Mouse (Mus musculus) MEL (cell line): ENCODE results near the gene Plpp4.

Experiments
- CHD2 ChIP-seq: IDR thresholded peaks from 2 replicates; pipeline ENCODE4 v1.6.1; 2011; ENCODE audit warnings: low read length, improper control_type of control experiment
- CTCF ChIP-seq, 3 experiments: IDR thresholded peaks in 2 of 3; conservative IDR thresholded peaks in 1 of 3; 2 replicates each; pipeline ENCODE4 v1.5.1; 2011 to 2012; ENCODE audit warnings: low read length in 3 of 3, low read depth in 2 of 3, mild to moderate bottlenecking in 2 of 3, improper control_type of control experiment in 1 of 3, inconsistent platforms in 1 of 3, mixed read lengths in 1 of 3, moderate library complexity in 1 of 3; ENCODE audit not compliant: control insufficient read depth in 1 of 3, insufficient read depth in 1 of 3, poor library complexity in 1 of 3, severe bottlenecking in 1 of 3
- ELF1 ChIP-seq: IDR thresholded peaks from 2 replicates; pipeline ENCODE4 v1.6.1; 2014; ENCODE audit warnings: low read depth, mild to moderate bottlenecking, inconsistent platforms, low read length, improper control_type of control experiment, moderate library complexity
- GABPA ChIP-seq: IDR thresholded peaks from 2 replicates; pipeline ENCODE4 v1.6.1; 2012; ENCODE audit warnings: low read depth, mild to moderate bottlenecking, inconsistent platforms, low read length, improper control_type of control experiment, moderate library complexity
- HCFC1 ChIP-seq: IDR thresholded peaks from 2 replicates; pipeline ENCODE4 v1.6.1; 2012; ENCODE audit warnings: low read depth, mild to moderate bottlenecking, inconsistent platforms, low read length, improper control_type of control experiment, moderate library complexity
- MAFK ChIP-seq: IDR thresholded peaks from 2 replicates; pipeline ENCODE4 v1.6.1; 2011; ENCODE audit warnings: low read depth, mild to moderate bottlenecking, low read length, improper control_type of control experiment, borderline replicate concordance
- MEF2A ChIP-seq: IDR thresholded peaks from 2 replicates; pipeline ENCODE4 v1.6.1; 2014; ENCODE audit warnings: low read depth, mild to moderate bottlenecking, inconsistent platforms, low read length, improper control_type of control experiment; ENCODE audit not compliant: poor library complexity, insufficient replicate concordance, severe bottlenecking; ENCODE audit errors: extremely low read depth
- MXI1 ChIP-seq: IDR thresholded peaks from 2 replicates; pipeline ENCODE4 v1.6.1; 2011; ENCODE audit warnings: mild to moderate bottlenecking, low read depth, low read length, improper control_type of control experiment
- NELFE ChIP-seq: IDR thresholded peaks from 2 replicates; pipeline ENCODE4 v1.6.1; 2011; ENCODE audit warnings: low read depth, low read length, improper control_type of control experiment
- POLR2A ChIP-seq, 2 experiments: IDR thresholded peaks; 2 replicates each; pipeline ENCODE4 v1.6.1; 2011 to 2012; ENCODE audit warnings: low read length in 2 of 2, mild to moderate bottlenecking in 2 of 2, control low read depth in 1 of 2, improper control_type of control experiment in 1 of 2, low read depth in 1 of 2, moderate library complexity in 1 of 2; ENCODE audit not compliant: control insufficient read depth in 1 of 2, insufficient read depth in 1 of 2, poor library complexity in 1 of 2
- ZNF384 ChIP-seq: IDR thresholded peaks from 2 replicates; pipeline ENCODE4 v1.6.1; 2012; ENCODE audit warnings: low read depth, mild to moderate bottlenecking, inconsistent platforms, low read length, improper control_type of control experiment

DNA sequence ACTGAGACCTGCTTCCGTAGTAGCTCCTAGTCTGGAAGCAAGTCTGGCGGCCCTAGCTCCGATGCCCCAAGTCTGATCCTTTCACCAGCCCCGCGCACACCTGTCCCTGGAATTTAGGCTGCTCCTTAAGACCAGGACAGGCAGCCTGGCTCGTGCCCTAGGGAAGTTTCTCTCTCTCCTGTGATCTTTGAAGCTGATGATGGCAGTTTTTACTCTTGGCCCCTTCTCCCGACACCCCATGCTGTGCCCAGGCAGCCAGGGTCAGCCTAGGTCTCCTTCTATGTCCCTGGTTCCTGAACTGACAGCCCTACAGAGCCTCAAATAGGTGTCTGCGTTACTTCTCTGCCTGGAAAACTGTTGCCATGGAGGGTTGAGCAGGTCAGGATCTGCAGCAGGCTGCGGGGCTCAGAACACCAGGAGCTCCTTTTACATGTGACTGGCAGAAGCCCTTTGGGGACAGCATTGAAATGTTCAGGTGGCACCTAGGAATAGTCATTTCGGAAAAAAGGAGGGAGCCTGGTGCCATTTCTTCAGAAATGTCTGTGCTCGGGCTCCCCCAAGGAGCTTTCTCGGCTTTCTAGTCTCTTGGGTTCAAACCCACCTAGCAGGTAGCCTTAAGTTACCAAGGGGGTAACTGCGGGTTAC lies 665 bp downstream of the Plpp4 start:
- TF ChIP-seq HCFC1: no peak
- no peak for TF ChIP-seq POLR2A (IDR thresholded peaks at IDR 0.05; ENCODE audit: control insufficient read depth in 1 of 2, insufficient read depth in 1 of 2, low read depth in 1 of 2, low read length in 2 of 2, poor library complexity in 1 of 2)
- TF ChIP-seq ZNF384: no peak
- TF ChIP-seq CHD2: no peak
- no peak for TF ChIP-seq MEF2A
- no peak for TF ChIP-seq ELF1
- no peak for TF ChIP-seq GABPA
- no peak for TF ChIP-seq MAFK
- no peak for TF ChIP-seq MXI1
- TF ChIP-seq CTCF (IDR thresholded peaks at IDR 0.05 in 2 of 3, conservative IDR thresholded peaks at IDR 0.05 in 1 of 3; ENCODE audit: control insufficient read depth in 1 of 3, insufficient read depth in 1 of 3, low read depth in 2 of 3, low read length in 3 of 3, poor library complexity in 1 of 3, severe bottlenecking in 1 of 3): no peak
- no peak for TF ChIP-seq NELFE
